Mouse (Mus musculus) kidney, embryonic 16.5 days (tissue): ENCODE results near the gene Slmap. TPM values are rescaled to one million over a fixed set of nuclear protein-coding genes. Genes with fewer than 3 reads are reported as not detected.
A peak's percentile ranks its signal among the peaks of the same experiment; 100 is the strongest.

Experiments used
- ATAC-seq: fragments of 200-750 bp; cut with Nextera tagmentation; 2 replicates; pipeline ENCODE4 v1.8.0; 2017; ENCODE audit warnings: moderate TSS enrichment; ENCODE audit not compliant: low FRiP score, low TSS enrichment
- H3K27ac ChIP-seq: fragments of 300-500 bp; sonication (generic); 2 replicates; pipeline ENCODE4 v1.5.1; 2014; ENCODE audit warnings: low read length
- H3K27me3 ChIP-seq: fragments of 300-500 bp; sonication (generic); 2 replicates; pipeline ENCODE4 v1.6.1; 2014; ENCODE audit warnings: low read length, control low read depth, mixed read lengths; ENCODE audit not compliant: insufficient read depth
- H3K36me3 ChIP-seq: fragments of 300-500 bp; sonication (generic); 2 replicates; pipeline ENCODE4 v1.6.1; 2014; ENCODE audit warnings: low read length, control low read depth, mixed read lengths; ENCODE audit not compliant: insufficient read depth
- H3K4me1 ChIP-seq: fragments of 300-500 bp; sonication (generic); 2 replicates; pipeline ENCODE4 v1.6.1; 2014; ENCODE audit warnings: low read length, control low read depth, mixed read lengths; ENCODE audit not compliant: insufficient read depth
- H3K4me2 ChIP-seq: fragments of 300-500 bp; sonication (generic); replicated peaks from 2 replicates; pipeline ENCODE4 v1.6.1; 2014; ENCODE audit warnings: low read depth, low read length
- H3K4me3 ChIP-seq: fragments of 300-500 bp; sonication (generic); 2 replicates; pipeline ENCODE4 v1.5.1; 2014; ENCODE audit warnings: mild to moderate bottlenecking, low read length
- H3K9ac ChIP-seq: fragments of 300-500 bp; sonication (generic); replicated peaks from 2 replicates; pipeline ENCODE4 v1.6.1; 2014; ENCODE audit warnings: low read length
- H3K9me3 ChIP-seq: fragments of 300-500 bp; sonication (generic); 2 replicates; pipeline ENCODE4 v1.6.1; 2016; ENCODE audit warnings: low read length, control low read depth
- WGBS: fragments of 180-500 bp; shearing (Covaris S2); extraction: QIAGEN DNeasy Blood & Tissue Kit; methylation state at CpG from one replicate; pipeline ENCODE4 v1.1.7; 2014; 5-methylcytosine and 5-hydroxymethylcytosine counted together
- polyA plus RNA-seq: library from polyadenylated mRNA; unstranded; fragments of >200 nt; fragmentation: Nextera tagmentation; extraction: Ambion mirVana; gene quantifications from 2 replicates; pipeline ENCODE4 v1.2.1, GENCODE M21; 2015

The Slmap gene
- polyA plus RNA-seq, 1 experiment from 2014 or later: 18.4 TPM

DNA sequence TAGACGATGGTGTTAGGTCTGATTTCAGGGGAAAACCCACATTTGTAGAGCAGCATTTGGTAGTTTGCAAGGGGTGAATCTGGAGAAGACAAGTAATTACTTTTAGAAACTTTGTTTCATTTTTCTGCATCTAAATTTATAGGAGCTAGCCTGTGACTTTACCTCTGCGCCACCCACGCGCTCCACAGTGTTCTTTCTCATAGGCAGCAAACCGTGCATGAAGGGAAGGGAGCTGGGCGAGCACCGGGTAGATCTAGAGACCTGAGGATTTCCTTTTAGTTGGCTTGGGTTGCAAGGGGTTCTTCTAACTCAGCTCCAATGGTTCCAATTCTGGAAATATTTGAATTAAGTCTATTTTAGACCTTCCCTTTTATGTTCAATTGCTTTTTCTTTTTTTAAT lies 23.8 kb upstream of the Slmap start:
- Histone ChIP-seq H3K27me3 (no peaks in the 10 kb centered on the region), H3K4me3 (no peak overlapping the region), H3K4me1 (peaks cover 4% of the 10 kb centered on the region; the same call in 1 of the 2 replicates), H3K9ac (no peak overlapping the region), H3K27ac (no peak overlapping the region), H3K36me3 (no peaks in the 10 kb centered on the region), H3K4me2 (no peak overlapping the region), H3K9me3 (no peaks in the 10 kb centered on the region; the same call in 1 of the 2 replicates)
- ATAC-seq: no peak
- WGBS: 73% methylated on average over 7 of the region's 7 CpGs

DNA sequence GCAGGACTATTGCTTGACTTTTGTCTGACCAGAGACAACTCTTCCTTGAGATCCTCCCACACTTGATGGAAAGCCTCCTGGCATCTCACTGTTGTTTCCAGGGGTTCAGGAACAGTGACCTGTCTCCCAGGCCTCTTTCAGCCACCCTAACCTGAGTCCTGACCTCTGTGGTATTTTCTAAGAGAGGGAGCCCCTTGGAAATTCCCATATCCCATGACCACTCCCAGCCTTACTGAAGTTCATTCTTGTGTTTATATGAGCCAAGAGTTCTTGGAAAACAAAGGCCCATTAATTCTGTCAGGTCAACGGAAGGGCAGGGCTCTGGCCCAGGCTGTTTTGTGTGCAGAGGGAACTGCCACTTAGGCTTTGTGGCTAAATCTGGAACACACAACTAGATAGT lies 22.9 kb upstream of the Slmap start:
- no peak overlapping the region for H3K4me3 ChIP-seq
- no peak for ATAC-seq
- H3K27ac ChIP-seq: 0 out of 2 replicates have a peak overlapping the region, but pooled peaks have one; percentile 47
- H3K4me2 ChIP-seq: no peak overlapping the region
- no peak overlapping the region for H3K9ac ChIP-seq
- H3K36me3 ChIP-seq: no peaks in the 10 kb centered on the region
- no peaks in the 10 kb centered on the region; the same call in 1 of the 2 replicates for H3K9me3 ChIP-seq
- 17% methylated on average over 1 of the region's 1 CpGs for WGBS
- H3K27me3 ChIP-seq: no peaks in the 10 kb centered on the region
- peaks cover 4% of the 10 kb centered on the region; the same call in 1 of the 2 replicates for H3K4me1 ChIP-seq

DNA sequence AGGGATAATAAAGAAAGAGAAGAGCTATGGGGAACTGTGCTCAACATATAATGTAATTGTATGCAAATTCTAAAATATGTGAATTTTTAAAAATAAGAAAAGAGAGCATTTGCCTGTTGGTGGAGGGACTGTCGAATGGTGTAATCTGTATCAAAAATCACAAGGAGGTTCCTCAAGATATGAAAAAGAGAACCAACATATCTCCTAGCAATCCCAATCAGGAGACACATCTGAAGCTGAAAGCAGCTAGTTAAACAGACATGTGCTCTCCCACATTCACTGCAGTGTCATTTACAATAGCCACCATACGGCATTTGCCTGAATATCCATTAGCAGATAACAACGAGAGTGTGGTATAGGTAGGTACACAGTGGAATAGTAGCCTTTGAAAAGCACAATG lies 18.1 kb upstream of the Slmap start:
- Histone ChIP-seq H3K4me3 (no peak overlapping the region), H3K27ac (no peak overlapping the region), H3K4me1 (peaks cover 4% of the 10 kb centered on the region; the same call in 1 of the 2 replicates), H3K9ac (no peak overlapping the region), H3K36me3 (no peaks in the 10 kb centered on the region), H3K4me2 (no peak overlapping the region), H3K9me3 (no peaks in the 10 kb centered on the region), H3K27me3 (no peaks in the 10 kb centered on the region)
- WGBS: 88% methylated on average over 3 of the region's 3 CpGs
- ATAC-seq: no peak

DNA sequence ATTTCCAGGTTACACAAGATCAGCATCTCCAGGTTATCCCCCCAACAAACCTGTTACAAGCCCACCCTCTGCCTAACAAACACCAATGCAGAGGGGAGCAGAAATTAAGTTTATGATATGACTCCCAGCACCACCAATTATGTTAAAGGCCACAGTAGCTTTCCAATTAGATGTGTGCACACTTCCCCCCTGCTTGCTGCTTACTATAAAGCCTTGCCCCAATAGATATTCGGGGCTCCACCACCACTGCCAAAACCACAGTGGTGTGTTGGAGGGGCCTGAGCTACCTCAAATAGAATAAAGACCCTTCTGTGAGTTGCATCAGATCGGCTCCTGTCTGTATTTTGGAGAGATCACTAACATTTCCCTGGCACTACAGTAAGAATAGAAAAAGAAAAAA lies 17.7 kb upstream of the Slmap start:
- no peak for ATAC-seq
- Histone ChIP-seq H3K27ac (no peak overlapping the region), H3K36me3 (no peaks in the 10 kb centered on the region), H3K4me3 (no peak overlapping the region), H3K9ac (no peak overlapping the region), H3K9me3 (no peaks in the 10 kb centered on the region), H3K27me3 (no peaks in the 10 kb centered on the region), H3K4me2 (no peak overlapping the region), H3K4me1 (peaks cover 2% of the 10 kb centered on the region; the same call in 1 of the 2 replicates)
- WGBS: 86% methylated on average over 2 of the region's 2 CpGs

DNA sequence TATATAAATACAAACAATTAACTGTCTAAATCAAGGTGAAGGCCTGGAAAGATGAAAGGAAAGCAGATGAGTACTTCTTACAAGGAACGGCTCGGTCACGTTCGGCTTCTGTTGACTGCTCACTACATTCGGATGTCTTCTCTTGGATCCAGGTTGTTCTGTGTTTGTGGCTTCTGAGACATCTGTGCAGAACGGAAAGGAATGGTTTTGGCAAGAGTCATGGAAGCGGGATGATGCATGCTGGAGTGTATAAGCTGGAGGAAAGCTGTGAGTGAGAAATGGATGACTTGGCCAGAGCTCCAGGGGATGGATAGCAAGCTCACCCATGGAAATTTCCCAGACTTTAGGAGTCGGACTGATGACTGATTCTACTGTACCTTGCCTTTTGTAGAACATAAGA lies 16.0 kb upstream of the Slmap start:
- H3K27me3 ChIP-seq: no peaks in the 10 kb centered on the region
- H3K36me3 ChIP-seq: no peaks in the 10 kb centered on the region
- H3K27ac ChIP-seq: no peak overlapping the region
- no peak overlapping the region for H3K4me3 ChIP-seq
- H3K9ac ChIP-seq: no peak overlapping the region
- ATAC-seq: no peak
- H3K4me2 ChIP-seq: no peak overlapping the region
- WGBS: 89% methylated on average over 8 of the region's 8 CpGs
- no peaks in the 10 kb centered on the region for H3K9me3 ChIP-seq
- H3K4me1 ChIP-seq: no peaks in the 10 kb centered on the region

DNA sequence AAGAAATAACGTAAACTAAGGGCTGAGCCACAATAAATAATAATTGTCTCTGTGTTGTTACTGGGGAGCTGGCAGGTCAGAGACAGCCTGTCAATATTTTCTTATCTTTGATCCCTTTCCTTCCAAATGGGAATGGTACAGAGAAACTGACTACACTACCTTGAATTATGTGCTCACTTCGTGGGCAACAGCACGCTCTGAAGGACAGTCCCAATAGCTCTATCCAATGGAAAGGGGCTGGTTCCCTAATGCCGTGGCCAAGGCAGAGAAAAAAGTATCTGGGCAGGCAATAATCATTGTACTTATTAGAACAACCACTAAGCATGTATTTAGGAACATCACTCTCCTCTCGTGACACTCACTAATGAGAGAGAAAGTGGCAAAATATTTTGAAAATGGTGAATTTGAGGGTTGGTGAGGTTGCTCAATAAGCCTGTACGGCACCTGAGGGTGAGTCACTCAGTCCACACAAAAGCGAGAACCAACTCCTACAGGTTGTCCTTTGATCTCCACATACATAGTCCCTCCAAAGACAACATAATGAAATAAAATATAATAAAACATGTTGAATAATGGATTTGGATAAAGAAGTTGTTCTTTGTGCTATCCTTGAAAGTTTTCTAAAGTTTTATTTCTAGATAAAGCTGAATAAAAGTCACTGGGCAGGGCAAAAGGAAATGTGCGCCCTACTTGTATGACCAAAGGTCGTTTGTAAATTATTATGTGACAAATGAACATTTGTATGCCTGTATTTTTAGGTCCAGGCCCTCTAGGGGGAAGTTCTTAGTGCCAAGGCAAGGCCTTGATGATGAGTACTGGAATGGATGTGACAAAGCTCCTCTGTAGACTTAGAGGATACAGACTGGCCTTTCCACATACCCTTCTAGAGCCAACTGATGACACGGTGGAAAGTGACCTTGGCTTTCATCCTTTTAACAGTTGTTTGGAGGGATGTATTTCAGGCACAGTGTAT lies 13.1 kb upstream of the Slmap start:
- Histone ChIP-seq H3K4me3 (no peak overlapping the region), H3K4me2 (no peak overlapping the region), H3K4me1 (no peaks in the 10 kb centered on the region), H3K9me3 (no peaks in the 10 kb centered on the region), H3K27me3 (no peaks in the 10 kb centered on the region), H3K27ac (no peak overlapping the region), H3K9ac (no peak overlapping the region), H3K36me3 (no peaks in the 10 kb centered on the region)
- ATAC-seq: no peak
- 75% methylated on average over 10 of the region's 10 CpGs for WGBS

DNA sequence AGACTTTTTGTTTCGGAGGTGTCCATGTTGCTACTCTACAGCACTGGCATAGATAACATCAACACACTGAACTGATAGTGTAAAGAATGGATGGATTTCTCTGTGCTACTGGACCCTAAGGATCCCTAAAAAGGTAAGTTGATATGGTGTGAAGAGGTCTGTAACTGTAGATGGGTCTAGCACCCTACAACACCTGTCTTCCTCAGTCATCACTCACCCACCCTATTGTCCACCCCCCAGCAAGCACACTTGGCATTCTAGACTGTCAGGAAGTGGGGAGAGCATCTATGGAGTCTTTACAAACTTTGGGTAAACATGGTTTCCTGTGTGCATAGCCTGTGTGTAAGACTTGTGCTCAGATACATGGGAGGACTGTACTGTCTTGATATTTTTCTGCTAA lies 7.4 kb upstream of the Slmap start:
- no peak overlapping the region for H3K4me2 ChIP-seq
- H3K9ac ChIP-seq: no peak overlapping the region
- no peaks in the 10 kb centered on the region for H3K27me3 ChIP-seq
- no peak overlapping the region for H3K27ac ChIP-seq
- H3K36me3 ChIP-seq: no peaks in the 10 kb centered on the region
- 93% methylated on average over 1 of the region's 1 CpGs for WGBS
- H3K4me3 ChIP-seq: no peak overlapping the region
- no peak for ATAC-seq
- H3K9me3 ChIP-seq: no peaks in the 10 kb centered on the region
- no peaks in the 10 kb centered on the region for H3K4me1 ChIP-seq

DNA sequence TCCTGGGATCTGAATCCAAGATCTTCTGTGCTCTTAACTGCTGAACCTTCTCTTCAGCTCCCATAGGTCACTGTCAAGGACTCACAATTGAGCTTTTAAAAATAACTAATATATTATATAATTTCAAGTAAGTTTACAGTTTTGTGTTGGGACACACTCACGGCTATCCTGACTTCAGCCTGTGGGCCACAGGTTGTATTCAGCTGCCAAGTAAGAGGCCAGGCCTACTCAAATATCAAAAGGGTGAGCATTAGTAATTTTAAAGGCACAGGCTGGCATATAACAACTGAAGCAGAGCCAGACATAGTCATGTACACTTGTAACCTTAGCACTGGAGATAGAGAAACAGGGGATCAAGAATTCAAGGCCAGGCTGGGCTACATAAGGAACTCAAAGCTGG lies 5.8 kb upstream of the Slmap start:
- H3K9me3 ChIP-seq: no peaks in the 10 kb centered on the region
- no peak overlapping the region for H3K9ac ChIP-seq
- no peak overlapping the region for H3K27ac ChIP-seq
- WGBS: 46% methylated on average over 1 of the region's 1 CpGs
- no peaks in the 10 kb centered on the region for H3K27me3 ChIP-seq
- no peak overlapping the region for H3K4me3 ChIP-seq
- no peaks in the 10 kb centered on the region for H3K4me1 ChIP-seq
- ATAC-seq: no peak
- H3K36me3 ChIP-seq: no peaks in the 10 kb centered on the region
- H3K4me2 ChIP-seq: no peak overlapping the region

DNA sequence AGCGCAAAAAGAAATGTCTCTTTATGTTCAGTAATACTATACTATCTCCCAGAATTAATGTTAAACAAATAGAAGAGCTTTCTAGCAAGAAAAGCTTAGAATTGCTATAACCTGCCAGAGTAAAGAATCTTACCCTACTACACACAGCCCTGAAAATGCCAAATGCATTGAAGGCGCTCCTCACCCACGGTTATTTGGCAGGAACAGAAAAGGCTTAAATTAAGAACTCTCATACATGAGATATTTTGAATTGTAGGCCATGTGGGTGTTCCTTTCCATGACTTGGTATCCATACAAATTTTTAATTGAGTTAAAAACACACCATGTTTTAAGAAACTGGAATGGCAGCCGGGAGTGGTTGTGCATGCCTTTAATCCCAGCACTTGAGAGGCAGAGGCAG lies 4.5 kb upstream of the Slmap start:
- Histone ChIP-seq H3K4me3 (no peak overlapping the region), H3K9ac (no peak overlapping the region), H3K36me3 (no peaks in the 10 kb centered on the region), H3K4me1 (no peaks in the 10 kb centered on the region), H3K27ac (no peak overlapping the region), H3K9me3 (no peaks in the 10 kb centered on the region), H3K27me3 (no peaks in the 10 kb centered on the region), H3K4me2 (no peak overlapping the region)
- WGBS: 84% methylated on average over 4 of the region's 4 CpGs
- no peak for ATAC-seq
